Mouse (Mus musculus) heart, embryonic 16.5 days (tissue): Measurements from ENCODE around the gene Hist1h2bl. TPM values are rescaled to one million over a fixed set of nuclear protein-coding genes. Genes with fewer than 3 reads are reported as not detected.
"Not testable (repeated sequence)": the region's sequence is repeated elsewhere in the genome, so short reads cannot be mapped to it uniquely, and the experiment has no call there.

Experiments used
- ATAC-seq: fragments of 200-750 bp; cut with Nextera tagmentation; replicated peaks from 2 replicates; pipeline ENCODE4 v1.8.0; 2017; ENCODE audit warnings: moderate number of reproducible peaks; ENCODE audit not compliant: insufficient read depth, low FRiP score; ENCODE audit errors: extremely low read depth
- H3K27ac ChIP-seq: fragments of 300-500 bp; sonication (generic); 2 replicates; pipeline ENCODE4 v1.5.1; 2014; ENCODE audit warnings: mild to moderate bottlenecking, low read length, control low read depth, moderate library complexity
- H3K27me3 ChIP-seq: fragments of 300-500 bp; sonication (generic); 2 replicates; pipeline ENCODE4 v1.6.1; 2014; ENCODE audit warnings: low read length, mixed read lengths; ENCODE audit not compliant: control insufficient read depth, insufficient read depth
- H3K36me3 ChIP-seq: fragments of 300-500 bp; sonication (generic); 2 replicates; pipeline ENCODE4 v1.6.1; 2014; ENCODE audit not compliant: control insufficient read depth, insufficient read depth
- H3K4me1 ChIP-seq: fragments of 300-500 bp; sonication (generic); 2 replicates; pipeline ENCODE4 v1.6.1; 2014; ENCODE audit warnings: low read length, mixed read lengths; ENCODE audit not compliant: control insufficient read depth, insufficient read depth
- H3K4me2 ChIP-seq: fragments of 300-500 bp; sonication (generic); 2 replicates; pipeline ENCODE4 v1.6.1; 2014; ENCODE audit warnings: low read depth, mild to moderate bottlenecking, control low read depth, low read length
- H3K4me3 ChIP-seq: fragments of 300-500 bp; sonication (generic); 2 replicates; pipeline ENCODE4 v1.5.1; 2014; ENCODE audit warnings: mild to moderate bottlenecking, control low read depth, low read length
- H3K9ac ChIP-seq: fragments of 300-500 bp; sonication (generic); 2 replicates; pipeline ENCODE4 v1.6.1; 2014; ENCODE audit warnings: low read length, control low read depth
- H3K9me3 ChIP-seq: fragments of 300-500 bp; sonication (generic); replicated peaks from 2 replicates; pipeline ENCODE4 v1.6.1; 2016; ENCODE audit warnings: low read length; ENCODE audit not compliant: control insufficient read depth
- WGBS: fragments of 180-500 bp; shearing (Covaris S2); extraction: QIAGEN DNeasy Blood & Tissue Kit; methylation state at CpG from one replicate; pipeline ENCODE4 v1.1.7; 2014; 5-methylcytosine and 5-hydroxymethylcytosine counted together
- polyA plus RNA-seq: library from polyadenylated mRNA; unstranded; fragments of >200 nt; fragmentation: Nextera tagmentation; extraction: Ambion mirVana; gene quantifications from 2 replicates; pipeline ENCODE4 v1.2.1, GENCODE M21; 2015

Gene Hist1h2bl
- 0.86 and 1.7 TPM in 2 replicates for polyA plus RNA-seq

- ATAC-seq: peak; percentile 92
- H3K27ac ChIP-seq: peak within 1 kb of the TSS; percentile 86
- peaks cover 24% of the 10 kb centered on the region for H3K4me1 ChIP-seq
- H3K9me3 ChIP-seq, H3K27me3 ChIP-seq, H3K36me3 ChIP-seq: not testable (repeated sequence)
- WGBS: under 1% methylated on average over 30 of the region's 50 CpGs
- H3K4me2 ChIP-seq: peak within 1 kb of the TSS; percentile 91
- peak within 1 kb of the TSS; percentile 65 for H3K9ac ChIP-seq
- H3K4me3 ChIP-seq: peak within 1 kb of the TSS; percentile 52
Measured at GRCm38 (mm10) chr13:21715864-21716539, at the start of gene Hist1h2bl, which contains the start of gene Hist1h2ai. Gene Hist1h2bl, minus strand, starts transcription at chr13:21716143. Gene Hist1h2ai, plus strand, starts transcription at chr13:21716422.

- WGBS: 69% methylated on average over 1 of the region's 1 CpGs
- H3K4me1 ChIP-seq: peaks cover 13% of the 10 kb centered on the region
- no peak overlapping the region; the same call in 1 of the 2 replicates for H3K9ac ChIP-seq
- ATAC-seq: no peak
- H3K9me3 ChIP-seq: no peaks in the 10 kb centered on the region
- H3K27me3 ChIP-seq: no peaks in the 10 kb centered on the region
- no peak overlapping the region for H3K27ac ChIP-seq
- peak overlapping the region; percentile 47 for H3K4me2 ChIP-seq
- no peaks in the 10 kb centered on the region for H3K36me3 ChIP-seq
- no peak overlapping the region for H3K4me3 ChIP-seq
Measured at GRCm38 (mm10) chr13:21755707-21756106, 39.8 kb upstream of the Hist1h2bl start.

GRCm38 (mm10) chr13:21754294-21755001, 38.5 kb upstream of the Hist1h2bl start:
- under 1% methylated on average over 22 of the region's 26 CpGs for WGBS
- peak; percentile 5 for ATAC-seq

GRCm38 (mm10) chr13:21753524-21754285, 37.8 kb upstream of the Hist1h2bl start, which contains the start of the genes Hist1h2ak and Hist1h2bn:
Gene Hist1h2ak, minus strand, starts transcription at chr13:21753827.
Gene Hist1h2bn, plus strand, starts transcription at chr13:21754123.
- H3K9me3 ChIP-seq, H3K36me3 ChIP-seq, H3K27me3 ChIP-seq: not testable (repeated sequence)
- ATAC-seq: peak; percentile 90
- H3K4me2 ChIP-seq: peak within 1 kb of the TSS; percentile 71
- H3K9ac ChIP-seq: peak within 1 kb of the TSS; percentile 75
- peak within 1 kb of the TSS; percentile 92 for H3K27ac ChIP-seq
- peaks cover 15% of the 10 kb centered on the region for H3K4me1 ChIP-seq
- under 1% methylated on average over 35 of the region's 50 CpGs for WGBS
- H3K4me3 ChIP-seq: peak within 1 kb of the TSS; percentile 59

More at GRCm38 (mm10) chr13:21754294-21755001, 38.5 kb upstream of the Hist1h2bl start:
- H3K4me1 ChIP-seq: peaks cover 13% of the 10 kb centered on the region
- H3K27me3 ChIP-seq, H3K36me3 ChIP-seq, H3K9me3 ChIP-seq: not testable (repeated sequence)
- H3K9ac ChIP-seq: peak overlapping the region; percentile 75
- H3K4me3 ChIP-seq: peak overlapping the region; percentile 59
- peak overlapping the region; percentile 92 for H3K27ac ChIP-seq
- H3K4me2 ChIP-seq: peak overlapping the region; percentile 71

- no peaks in the 10 kb centered on the region for H3K27me3 ChIP-seq
- H3K4me1 ChIP-seq: peaks cover 15% of the 10 kb centered on the region
- peak overlapping the region; percentile 74 for H3K9ac ChIP-seq
- peak overlapping the region; percentile 92 for H3K27ac ChIP-seq
- H3K36me3 ChIP-seq: no peaks in the 10 kb centered on the region
- no peak for ATAC-seq
- 5% methylated on average over 10 of the region's 10 CpGs for WGBS
- no peaks in the 10 kb centered on the region for H3K9me3 ChIP-seq
- H3K4me3 ChIP-seq: peak overlapping the region; percentile 59
- peak overlapping the region; percentile 71 for H3K4me2 ChIP-seq
Measured at GRCm38 (mm10) chr13:21753051-21753523, 37.1 kb upstream of the Hist1h2bl start.

GRCm38 (mm10) chr13:21752356-21752755, 36.4 kb upstream of the Hist1h2bl start:
- Histone ChIP-seq H3K4me1 (peaks cover 17% of the 10 kb centered on the region), H3K27me3 (no peaks in the 10 kb centered on the region), H3K36me3 (no peaks in the 10 kb centered on the region), H3K9me3 (no peaks in the 10 kb centered on the region), H3K9ac (peak overlapping the region; percentile 74; the same call in 1 of the 2 replicates), H3K4me3 (no peak overlapping the region), H3K27ac (peak overlapping the region; percentile 41), H3K4me2 (peak overlapping the region; percentile 71; the same call in 1 of the 2 replicates)
- no peak for ATAC-seq
- WGBS: 35% methylated on average over 3 of the region's 3 CpGs

- Histone ChIP-seq H3K36me3 (no peaks in the 10 kb centered on the region), H3K27ac (peak overlapping the region; percentile 41), H3K9me3 (no peaks in the 10 kb centered on the region), H3K9ac (no peak overlapping the region; the same call in 1 of the 2 replicates), H3K4me1 (peaks cover 17% of the 10 kb centered on the region), H3K4me2 (peak overlapping the region; percentile 71; the same call in 1 of the 2 replicates), H3K4me3 (no peak overlapping the region), H3K27me3 (no peaks in the 10 kb centered on the region)
- no peak for ATAC-seq
- 40% methylated on average over 3 of the region's 3 CpGs for WGBS
Measured at GRCm38 (mm10) chr13:21751827-21752226, 35.9 kb upstream of the Hist1h2bl start.

- no peak overlapping the region for H3K4me2 ChIP-seq
- no peaks in the 10 kb centered on the region for H3K9me3 ChIP-seq
- H3K4me1 ChIP-seq: peaks cover 17% of the 10 kb centered on the region
- peak overlapping the region; percentile 29; the same call in 1 of the 2 replicates for H3K9ac ChIP-seq
- no peak overlapping the region for H3K4me3 ChIP-seq
- H3K36me3 ChIP-seq: no peaks in the 10 kb centered on the region
- H3K27ac ChIP-seq: peak overlapping the region; percentile 41; the same call in 1 of the 2 replicates
- H3K27me3 ChIP-seq: no peaks in the 10 kb centered on the region
- ATAC-seq: no peak
Measured at GRCm38 (mm10) chr13:21751417-21751816, 35.5 kb upstream of the Hist1h2bl start.
